Comparison of ENCODE assay signal across 9 mouse cellular contexts in genomic region chr12:11391244-11391949, GRCm38 (mm10). TPM values are rescaled to one million over a fixed set of nuclear protein-coding genes. Genes with fewer than 3 reads are reported as not detected.
DNase-seq lines count a peak whose midpoint lies in the region; ATAC-seq lines count a peak whose summit lies in the region.
"Had no signal": no experiment of that assay in that cellular context is flagged by ENCODE, and none has a peak within 500 bp of the region (broad histone marks: within the 10 kb centered on the region; RNA-seq: fewer than 3 reads in every experiment).

No protein-coding gene starts in this region.

- H3K27ac ChIP-seq in hindbrain, embryonic 15.5 days (replicated peaks): no peak overlapping the region
- H3K27ac ChIP-seq: heart, adult 2 months had no signal

- H3K4me3 ChIP-seq in hindbrain, embryonic 15.5 days: no peak overlapping the region
- H3K4me3 ChIP-seq: heart, adult 2 months had no signal

- 66% methylated on average over 7 of the region's 7 CpGs for WGBS in hindbrain, embryonic 15.5 days

- peak; percentile 65 for ATAC-seq in hindbrain, embryonic 15.5 days (ENCODE audit: low FRiP score, low read depth)
- no peak for ATAC-seq in megakaryocyte, adult 5-6 weeks (ENCODE audit: poor library complexity, severe bottlenecking)

- no peaks in the 10 kb centered on the region for H3K36me3 ChIP-seq in hindbrain, embryonic 15.5 days

- H3K9me3 ChIP-seq in hindbrain, embryonic 15.5 days: no peaks in the 10 kb centered on the region

- peak; percentile 14 to 22 for DNase-seq in frontal cortex, postnatal 10 days (ENCODE audit: low spot score in 2 of 2)
- DNase-seq in frontal cortex, adult 2 months (ENCODE audit: extremely low spot score in 1 of 2, low spot score in 1 of 2): no peak
- DNase-seq in 3T3-L1 (ENCODE audit: low read depth, low spot score): peak; percentile 97
- DNase-seq in cerebellum, postnatal 14 days: peak; percentile 81 to 82
- peak; percentile 83 for DNase-seq in lung, postnatal 10 days
- no peak for DNase-seq in spleen, postnatal 36 days (ENCODE audit: low spot score in 2 of 2)

- no peaks in the 10 kb centered on the region for H3K27me3 ChIP-seq in hindbrain, embryonic 15.5 days

- no peak overlapping the region for H3K4me2 ChIP-seq in hindbrain, embryonic 15.5 days

- no peaks in the 10 kb centered on the region for H3K4me1 ChIP-seq in hindbrain, embryonic 15.5 days (replicated peaks)

- no peak overlapping the region for H3K9ac ChIP-seq in hindbrain, embryonic 15.5 days

RNA-seq across cellular contexts. Expression of gene Vsnl1, which starts 45.0 kb away (rescaled TPM):
- polyA plus RNA-seq in frontal cortex, adult 2 months (2012; rRNA removed): 358 and 366 TPM in 2 replicates
- 95.3 and 123 TPM in 2 replicates for polyA plus RNA-seq in hindbrain, embryonic 15.5 days (2015; fragmentation: Nextera tagmentation; extraction: Ambion mirVana)
- total RNA-seq in megakaryocyte, adult 5-6 weeks (2015): not detected in 2 replicates
- total RNA-seq in megakaryocyte, adult 5-6 weeks (2017): not detected in 2 replicates

Comparison
In these comparisons a context has a peak if more than half of its experiments do, and no peak if none do; other contexts are left out.
1. DNase-seq: peak in frontal cortex, postnatal 10 days (2 of 2), 3T3-L1 (single experiment), cerebellum, postnatal 14 days (2 of 2) and lung, postnatal 10 days (single experiment); none in frontal cortex, adult 2 months (0 of 2) and spleen, postnatal 36 days (0 of 2).